Mouse (Mus musculus) heart, embryonic 13.5 days (tissue): ENCODE measurements around the gene Pak4. TPM values are rescaled to one million over a fixed set of nuclear protein-coding genes. Genes with fewer than 3 reads are reported as not detected.

Experiments
- ATAC-seq: fragments of 200-750 bp; cut with Nextera tagmentation; 2 replicates; pipeline ENCODE4 v1.8.0; 2017; ENCODE audit warnings: moderate TSS enrichment; ENCODE audit not compliant: insufficient number of reproducible peaks, low FRiP score, low TSS enrichment; ENCODE audit errors: extremely low read depth
- H3K27ac ChIP-seq: fragments of 300-500 bp; sonication (generic); replicated peaks from 2 replicates; pipeline ENCODE4 v1.5.1; 2015; ENCODE audit warnings: moderate library complexity, mild to moderate bottlenecking, inconsistent platforms
- H3K27me3 ChIP-seq: fragments of 300-500 bp; sonication (generic); replicated peaks from 2 replicates; pipeline ENCODE4 v1.6.1; 2015; ENCODE audit warnings: mild to moderate bottlenecking, inconsistent platforms
- H3K36me3 ChIP-seq: fragments of 300-500 bp; sonication (generic); 2 replicates; pipeline ENCODE4 v1.6.1; 2015; ENCODE audit warnings: mild to moderate bottlenecking, inconsistent platforms
- H3K4me1 ChIP-seq: fragments of 300-500 bp; sonication (generic); 2 replicates; pipeline ENCODE4 v1.6.1; 2015; ENCODE audit warnings: inconsistent platforms
- H3K4me2 ChIP-seq: fragments of 300-500 bp; sonication (generic); 2 replicates; pipeline ENCODE4 v1.6.1; 2015; ENCODE audit warnings: inconsistent platforms, mild to moderate bottlenecking, moderate library complexity
- H3K4me3 ChIP-seq: fragments of 300-500 bp; sonication (generic); 2 replicates; pipeline ENCODE4 v1.5.1; 2015; ENCODE audit warnings: moderate library complexity, mild to moderate bottlenecking, inconsistent platforms
- H3K9ac ChIP-seq: fragments of 300-500 bp; sonication (generic); 2 replicates; pipeline ENCODE4 v1.6.1; 2015; ENCODE audit warnings: inconsistent platforms, mild to moderate bottlenecking, moderate library complexity
- H3K9me3 ChIP-seq: fragments of 300-500 bp; sonication (generic); 2 replicates; pipeline ENCODE4 v1.6.1; 2016; ENCODE audit warnings: inconsistent platforms
- WGBS: fragments of 180-500 bp; shearing (Covaris S2); methylation state at CpG from one replicate; pipeline ENCODE4 v1.1.7; 2015; ENCODE audit warnings: mixed read lengths; 5-methylcytosine and 5-hydroxymethylcytosine counted together
- polyA plus RNA-seq: library from polyadenylated mRNA; unstranded; fragments of >200 nt; fragmentation: Nextera tagmentation; extraction: Ambion mirVana; gene quantifications from 2 replicates; pipeline ENCODE4 v1.2.1, GENCODE M21; 2015

The Pak4 gene
- polyA plus RNA-seq, 1 experiment from 2014 or later, result 27.9 TPM

DNA sequence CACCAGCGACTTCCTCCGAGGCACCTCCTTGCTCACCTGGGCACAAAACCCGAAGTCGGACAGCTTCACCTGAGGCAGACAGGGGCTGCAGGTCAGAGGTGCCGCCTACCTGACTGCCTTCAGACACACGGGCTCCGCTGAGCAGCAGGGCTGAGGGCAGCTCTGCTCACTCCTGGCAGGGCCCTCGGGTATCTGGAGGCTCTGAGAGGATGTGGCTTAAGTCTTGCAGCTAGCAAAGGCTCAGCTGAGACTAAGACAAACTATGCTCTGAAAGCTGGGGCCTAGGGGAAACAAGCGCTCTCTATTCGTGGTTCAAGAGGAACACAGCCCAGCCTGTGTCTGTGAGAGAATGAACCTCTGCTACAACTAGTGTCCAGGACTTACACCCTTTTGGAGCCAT is 37.1 kb downstream of the Pak4 start:
- Histone ChIP-seq H3K36me3 (peaks cover 76% of the 10 kb centered on the region), H3K27ac (no peak overlapping the region), H3K27me3 (no peaks in the 10 kb centered on the region), H3K4me2 (no peak overlapping the region), H3K4me1 (peaks cover 27% of the 10 kb centered on the region), H3K9me3 (no peaks in the 10 kb centered on the region), H3K4me3 (no peak overlapping the region), H3K9ac (no peak overlapping the region)
- WGBS, result 89% methylated on average over 10 of the region's 10 CpGs
- no peak for ATAC-seq

DNA sequence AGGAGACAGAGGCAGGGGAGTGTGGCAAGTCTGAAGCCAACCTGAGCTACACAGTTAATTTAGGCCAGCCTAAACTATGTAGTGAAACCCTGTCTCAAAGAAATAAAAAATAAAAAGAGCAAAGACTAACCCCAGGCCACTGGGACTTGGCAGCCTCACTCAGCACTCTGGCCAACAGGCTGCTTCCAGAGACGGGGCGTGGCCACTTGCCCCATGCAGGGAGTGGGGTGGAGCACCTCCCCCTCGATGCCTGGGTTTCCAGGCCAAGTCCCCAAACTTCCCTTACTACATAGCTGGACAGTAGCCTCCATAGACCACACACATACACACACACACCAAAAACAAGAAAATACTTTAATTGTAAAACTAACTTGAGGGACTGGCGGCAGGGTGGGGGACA is 39.5 kb downstream of the Pak4 start:
- H3K36me3 ChIP-seq, result peaks cover 52% of the 10 kb centered on the region
- no peaks in the 10 kb centered on the region for H3K27me3 ChIP-seq
- H3K9me3 ChIP-seq, result no peaks in the 10 kb centered on the region
- H3K4me2 ChIP-seq, result no peak overlapping the region
- H3K4me3 ChIP-seq, result no peak overlapping the region
- no peak for ATAC-seq
- peaks cover 32% of the 10 kb centered on the region for H3K4me1 ChIP-seq
- H3K27ac ChIP-seq, result no peak overlapping the region
- 46% methylated on average over 4 of the region's 4 CpGs for WGBS
- no peak overlapping the region for H3K9ac ChIP-seq

DNA sequence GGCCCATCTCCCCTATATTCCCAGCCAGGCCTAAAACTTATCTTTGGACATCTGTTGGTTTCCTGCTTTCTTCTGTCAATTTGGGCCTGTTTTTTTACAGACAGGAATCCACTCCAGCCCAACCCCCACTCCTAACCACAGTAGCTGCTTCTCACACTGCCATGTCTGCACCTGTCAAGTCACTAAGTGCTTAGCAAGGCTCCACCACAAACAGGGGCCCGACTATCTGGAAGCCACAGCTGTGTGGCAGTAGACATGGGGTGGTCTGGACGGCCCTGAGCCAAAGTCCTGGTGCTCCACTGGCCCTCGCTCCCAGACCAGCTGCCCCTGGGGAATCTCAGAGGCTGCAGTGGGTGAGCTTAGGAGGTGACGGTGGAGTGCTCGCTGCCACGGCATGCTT is 40.3 kb downstream of the Pak4 start:
- no peak for ATAC-seq
- peaks cover 44% of the 10 kb centered on the region for H3K36me3 ChIP-seq
- no peaks in the 10 kb centered on the region for H3K27me3 ChIP-seq
- peaks cover 32% of the 10 kb centered on the region for H3K4me1 ChIP-seq
- H3K4me3 ChIP-seq, result no peak overlapping the region
- H3K9ac ChIP-seq, result peak overlapping the region; percentile 56; the same call in 1 of the 2 replicates
- no peak overlapping the region for H3K4me2 ChIP-seq
- WGBS, result 29% methylated on average over 6 of the region's 6 CpGs
- H3K9me3 ChIP-seq, result no peaks in the 10 kb centered on the region
- no peak overlapping the region for H3K27ac ChIP-seq

DNA sequence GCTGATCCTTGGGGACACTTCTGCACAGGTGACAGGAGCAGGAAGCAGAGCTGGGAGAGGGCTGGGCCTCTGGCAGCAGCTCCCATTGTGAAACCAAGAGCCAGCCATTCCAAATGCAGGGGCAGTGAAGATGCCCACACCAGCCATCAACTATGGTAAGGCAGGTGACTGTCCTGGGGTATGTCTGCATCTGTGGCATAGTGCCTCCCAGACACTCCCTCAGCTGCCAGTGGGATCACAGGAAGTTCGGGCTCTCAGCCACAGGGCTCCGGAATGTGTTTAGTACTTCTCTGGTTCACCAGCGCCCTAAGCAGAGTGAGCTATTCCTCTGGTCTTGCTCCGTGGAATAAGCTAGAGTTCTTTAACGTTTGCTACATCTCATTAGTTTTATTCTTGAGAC is 40.9 kb downstream of the Pak4 start:
- H3K4me3 ChIP-seq, result no peak overlapping the region
- H3K4me2 ChIP-seq, result no peak overlapping the region
- no peak for ATAC-seq
- no peaks in the 10 kb centered on the region for H3K27me3 ChIP-seq
- H3K9ac ChIP-seq, result no peak overlapping the region
- H3K9me3 ChIP-seq, result no peaks in the 10 kb centered on the region
- H3K4me1 ChIP-seq, result peaks cover 32% of the 10 kb centered on the region
- H3K36me3 ChIP-seq, result peaks cover 38% of the 10 kb centered on the region
- 64% methylated on average over 5 of the region's 5 CpGs for WGBS
- no peak overlapping the region for H3K27ac ChIP-seq

DNA sequence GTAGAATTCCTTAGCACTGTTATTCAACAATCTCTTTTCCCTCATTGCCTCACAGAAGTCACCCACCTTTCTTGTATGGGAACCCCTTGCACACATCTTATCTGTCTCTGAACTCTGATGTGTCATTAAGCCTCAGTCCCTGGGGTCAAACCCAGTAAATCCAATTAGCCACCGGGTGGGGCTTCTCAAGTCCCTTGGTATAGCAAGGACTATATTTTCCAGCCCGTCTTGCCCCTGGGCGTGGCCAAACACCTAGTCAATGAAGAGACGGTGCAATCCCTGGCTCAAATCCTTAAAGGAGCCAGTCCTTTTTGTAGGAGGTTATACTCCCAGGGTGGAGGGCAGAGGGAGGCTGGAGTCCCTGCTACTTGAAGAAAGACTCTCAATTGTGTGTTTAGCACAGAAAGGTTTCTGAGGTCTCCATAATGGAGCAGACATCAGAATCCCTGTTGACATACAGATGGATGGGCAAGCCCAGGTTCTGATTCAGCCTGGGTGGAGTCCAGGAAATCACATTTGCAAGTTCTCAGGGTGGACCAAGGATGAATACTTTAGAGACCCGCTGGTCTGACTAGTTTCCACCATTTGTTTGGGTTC is 41.9 kb downstream of the Pak4 start:
- H3K27me3 ChIP-seq, result no peaks in the 10 kb centered on the region
- H3K9me3 ChIP-seq, result no peaks in the 10 kb centered on the region
- H3K4me2 ChIP-seq, result no peak overlapping the region
- no peak overlapping the region for H3K27ac ChIP-seq
- H3K4me3 ChIP-seq, result no peak overlapping the region
- no peak overlapping the region for H3K9ac ChIP-seq
- H3K36me3 ChIP-seq, result peaks cover 28% of the 10 kb centered on the region
- peaks cover 32% of the 10 kb centered on the region for H3K4me1 ChIP-seq
- WGBS, result 15% methylated on average over 5 of the region's 5 CpGs
- ATAC-seq, result no peak

DNA sequence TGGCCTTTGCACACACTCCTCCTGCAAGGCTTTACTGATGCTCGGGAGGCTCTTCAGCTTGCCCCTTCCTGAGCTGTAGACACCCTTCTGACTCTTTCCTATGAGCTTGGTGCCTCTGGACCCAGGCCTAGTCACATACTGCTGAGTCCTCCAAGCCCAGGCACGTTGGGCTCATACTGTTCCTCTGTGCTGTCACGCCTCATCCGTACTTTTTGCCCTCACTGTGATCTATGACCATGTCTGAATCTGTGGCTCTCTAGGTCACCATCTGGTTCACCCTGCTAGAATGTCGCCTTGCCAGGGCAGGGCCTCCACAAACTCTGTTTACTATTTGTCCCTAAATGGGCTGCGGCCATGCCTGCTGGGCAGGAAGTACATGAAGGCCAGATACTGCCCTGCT is 44.9 kb downstream of the Pak4 start:
- Histone ChIP-seq H3K9ac (no peak overlapping the region), H3K4me1 (peaks cover 22% of the 10 kb centered on the region), H3K36me3 (no peaks in the 10 kb centered on the region), H3K27ac (no peak overlapping the region), H3K4me2 (no peak overlapping the region), H3K9me3 (no peaks in the 10 kb centered on the region), H3K4me3 (no peak overlapping the region), H3K27me3 (peaks cover 7% of the 10 kb centered on the region)
- ATAC-seq, result no peak
- WGBS, result 85% methylated on average over 6 of the region's 6 CpGs

DNA sequence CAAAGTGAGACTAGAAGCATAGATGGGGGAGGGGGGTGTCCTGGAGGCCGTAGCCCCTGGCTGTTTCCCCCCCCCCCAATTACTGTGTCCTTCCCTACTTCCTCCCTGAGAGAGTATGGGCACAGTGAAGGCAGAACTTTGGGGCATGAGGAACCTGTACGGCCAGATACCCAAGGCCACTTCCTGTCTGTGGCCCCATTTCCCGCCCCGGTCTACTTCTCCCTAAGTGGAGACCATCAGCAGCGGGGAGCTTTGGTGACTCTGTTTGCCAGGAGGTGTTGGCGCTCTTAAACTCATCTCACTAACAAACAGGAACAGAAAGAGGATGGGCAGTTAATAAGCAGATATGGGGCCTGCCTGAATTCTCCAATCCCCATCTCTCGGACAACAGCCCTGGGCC is 50.4 kb downstream of the Pak4 start:
- H3K27me3 ChIP-seq, result peaks cover 62% of the 10 kb centered on the region
- no peak overlapping the region for H3K4me3 ChIP-seq
- WGBS, result 62% methylated on average over 7 of the region's 7 CpGs
- H3K27ac ChIP-seq, result no peak overlapping the region
- no peak for ATAC-seq
- peaks cover 18% of the 10 kb centered on the region for H3K4me1 ChIP-seq
- no peaks in the 10 kb centered on the region for H3K36me3 ChIP-seq
- H3K9ac ChIP-seq, result no peak overlapping the region
- H3K4me2 ChIP-seq, result no peak overlapping the region
- no peaks in the 10 kb centered on the region for H3K9me3 ChIP-seq

DNA sequence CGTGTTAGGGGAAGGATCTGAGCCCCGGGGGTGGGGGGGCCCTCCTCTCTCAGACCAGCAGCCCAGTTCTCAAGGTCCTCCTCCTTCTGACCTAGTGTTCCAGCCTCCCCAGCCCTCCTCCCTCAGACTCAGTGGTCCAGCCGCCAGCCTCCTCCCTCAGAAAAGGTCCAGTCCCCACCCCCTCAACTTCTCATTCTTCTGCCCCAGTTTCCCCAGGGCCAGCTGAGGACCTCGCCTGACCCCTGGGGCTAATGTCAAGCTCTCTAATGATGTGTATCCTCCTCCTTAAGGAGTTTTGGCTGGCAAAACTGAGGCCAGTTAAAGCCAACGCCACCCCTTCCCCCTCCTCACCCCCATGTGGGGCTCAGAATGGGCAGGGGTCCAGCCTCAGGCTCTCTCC is 50.8 kb downstream of the Pak4 start, which contains the start of gene Nccrp1:
Gene Nccrp1 (minus strand): TSS at position 101 of the 400 bp plus-strand sequence.
- Histone ChIP-seq H3K27me3 (peaks cover 64% of the 10 kb centered on the region), H3K36me3 (no peaks in the 10 kb centered on the region), H3K27ac (no peak within 1 kb of the TSS), H3K9ac (peak within 1 kb of the TSS; percentile 54; the same call in 1 of the 2 replicates), H3K4me2 (peak within 1 kb of the TSS; percentile 62), H3K9me3 (no peaks in the 10 kb centered on the region), H3K4me3 (peak within 1 kb of the TSS; percentile 40), H3K4me1 (peaks cover 18% of the 10 kb centered on the region)
- no peak for ATAC-seq
- 10% methylated on average over 5 of the region's 5 CpGs for whole genome bisulfite sequencing

DNA sequence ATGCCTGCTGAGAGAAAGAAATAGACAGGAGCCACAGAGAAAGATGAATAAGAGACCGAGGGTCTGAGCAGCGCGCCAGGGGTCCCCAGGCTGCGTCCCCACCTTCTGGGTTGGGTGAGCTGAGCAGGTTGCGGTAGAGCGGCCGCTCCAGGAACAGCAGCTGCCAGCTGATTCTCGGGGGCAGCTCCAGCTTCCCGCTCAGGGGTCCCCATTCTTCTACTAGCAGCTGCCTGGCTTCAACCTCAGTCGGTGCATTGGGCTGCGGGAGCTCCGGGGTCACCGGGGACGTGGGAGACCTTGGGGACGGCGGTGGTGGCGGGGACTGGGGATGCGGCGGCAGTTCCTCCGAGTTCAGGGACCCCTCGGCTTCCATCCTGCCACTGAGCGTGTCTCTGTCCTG is 51.3 kb downstream of the Pak4 start:
- peaks cover 18% of the 10 kb centered on the region for H3K4me1 ChIP-seq
- peak overlapping the region; percentile 40 for H3K4me3 ChIP-seq
- no peaks in the 10 kb centered on the region for H3K36me3 ChIP-seq
- peak overlapping the region; percentile 62 for H3K4me2 ChIP-seq
- H3K9me3 ChIP-seq, result no peaks in the 10 kb centered on the region
- peak overlapping the region; percentile 54; the same call in 1 of the 2 replicates for H3K9ac ChIP-seq
- peaks cover 64% of the 10 kb centered on the region for H3K27me3 ChIP-seq
- no peak overlapping the region for H3K27ac ChIP-seq
- 2% methylated on average over 22 of the region's 22 CpGs for WGBS
- ATAC-seq, result no peak

DNA sequence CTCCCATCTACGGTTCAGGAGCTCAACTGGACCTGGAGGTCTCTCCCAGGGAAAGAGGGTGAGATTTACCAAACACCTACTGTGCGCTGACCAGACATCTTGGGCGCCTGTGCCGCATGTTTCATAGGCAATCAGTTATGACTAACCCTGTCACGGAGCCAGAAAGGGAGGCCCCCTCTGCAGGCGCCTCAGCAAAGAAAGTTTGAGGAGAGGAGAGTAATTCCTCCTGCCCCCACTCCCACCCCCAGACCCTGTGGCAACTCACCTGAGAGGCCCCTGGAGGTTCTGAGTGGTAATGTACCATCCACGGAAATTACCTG is 52.1 kb downstream of the Pak4 start:
- no peaks in the 10 kb centered on the region for H3K36me3 ChIP-seq
- H3K4me2 ChIP-seq, result no peak overlapping the region
- peaks cover 18% of the 10 kb centered on the region for H3K4me1 ChIP-seq
- 44% methylated on average over 7 of the region's 7 CpGs for WGBS
- H3K9me3 ChIP-seq, result no peaks in the 10 kb centered on the region
- no peak for ATAC-seq
- H3K27ac ChIP-seq, result no peak overlapping the region
- H3K9ac ChIP-seq, result no peak overlapping the region
- no peak overlapping the region for H3K4me3 ChIP-seq
- peaks cover 64% of the 10 kb centered on the region for H3K27me3 ChIP-seq

DNA sequence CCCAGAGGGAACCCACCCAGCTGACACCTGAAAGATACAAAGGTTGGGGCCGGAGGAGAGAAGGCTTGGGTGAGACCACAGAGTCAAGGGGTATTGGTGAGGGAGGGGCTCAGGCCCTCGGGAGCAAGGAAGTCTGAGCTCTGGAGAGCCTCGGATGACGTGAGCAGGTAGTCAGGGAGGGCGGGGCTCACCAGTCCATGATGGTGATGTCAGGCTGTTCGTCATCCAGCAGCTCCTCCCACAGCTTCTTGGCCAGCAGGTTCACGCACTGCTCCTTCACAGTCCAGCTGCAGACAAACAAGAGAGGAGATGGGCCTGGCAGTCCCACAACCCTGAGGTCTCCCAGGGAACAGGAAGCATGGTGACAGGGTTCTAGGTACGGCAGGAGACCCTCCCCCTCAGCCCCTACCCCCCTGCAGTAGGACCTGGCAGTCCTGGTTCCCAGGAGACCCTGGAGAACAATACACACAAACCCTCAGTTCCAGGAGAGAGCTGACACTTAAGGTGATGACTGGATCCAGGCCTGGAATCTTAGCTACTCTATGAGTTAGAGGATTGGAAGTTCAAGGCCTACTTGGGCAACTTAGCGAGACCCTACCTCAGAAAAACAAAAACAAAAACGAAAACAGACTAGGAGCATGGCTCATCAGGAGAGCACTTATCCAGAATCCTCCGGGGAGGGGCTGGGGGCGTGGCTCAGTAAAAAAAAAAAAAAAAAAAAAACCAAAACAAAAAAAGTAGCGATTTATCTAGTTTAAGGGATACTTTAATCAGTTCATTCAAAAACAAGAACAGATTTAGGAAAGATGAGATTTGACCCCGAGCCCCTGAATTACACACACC is 52.7 kb downstream of the Pak4 start:
- no peak overlapping the region for H3K4me3 ChIP-seq
- H3K27ac ChIP-seq, result no peak overlapping the region
- H3K27me3 ChIP-seq, result peaks cover 64% of the 10 kb centered on the region
- WGBS, result 21% methylated on average over 14 of the region's 14 CpGs
- no peak overlapping the region for H3K9ac ChIP-seq
- H3K36me3 ChIP-seq, result no peaks in the 10 kb centered on the region
- no peaks in the 10 kb centered on the region for H3K9me3 ChIP-seq
- no peak overlapping the region for H3K4me2 ChIP-seq
- ATAC-seq, result no peak
- H3K4me1 ChIP-seq, result peaks cover 18% of the 10 kb centered on the region
